Mouse (Mus musculus) kidney, adult 8-10 months (tissue): ENCODE data around the gene Klhl12.

Experiments
- DNase-seq, 2 experiments: peaks; one replicate each; pipeline ENCODE4 v3.0.0; 2022

Klhl12 gene

DNA sequence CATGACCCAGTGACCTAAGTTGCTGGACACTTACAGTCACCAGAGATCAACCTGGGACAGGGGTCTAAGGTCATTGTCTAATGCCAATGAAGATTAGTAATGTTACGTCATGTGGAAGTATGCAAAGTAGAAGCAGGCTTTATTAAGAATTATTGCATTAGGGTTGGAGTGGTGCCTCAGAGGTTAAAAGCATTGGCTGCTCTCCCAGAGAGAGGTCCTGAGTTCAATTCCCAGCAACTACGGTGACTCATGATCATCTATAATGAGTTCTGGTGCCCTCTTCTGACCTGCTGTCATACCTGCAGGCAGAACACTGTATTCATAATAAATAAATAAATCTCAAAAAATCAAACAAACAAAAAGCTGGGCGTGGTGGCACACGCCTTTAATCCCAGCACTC is 5.1 kb upstream of the Klhl12 start:
- DNase-seq = no peak

DNA sequence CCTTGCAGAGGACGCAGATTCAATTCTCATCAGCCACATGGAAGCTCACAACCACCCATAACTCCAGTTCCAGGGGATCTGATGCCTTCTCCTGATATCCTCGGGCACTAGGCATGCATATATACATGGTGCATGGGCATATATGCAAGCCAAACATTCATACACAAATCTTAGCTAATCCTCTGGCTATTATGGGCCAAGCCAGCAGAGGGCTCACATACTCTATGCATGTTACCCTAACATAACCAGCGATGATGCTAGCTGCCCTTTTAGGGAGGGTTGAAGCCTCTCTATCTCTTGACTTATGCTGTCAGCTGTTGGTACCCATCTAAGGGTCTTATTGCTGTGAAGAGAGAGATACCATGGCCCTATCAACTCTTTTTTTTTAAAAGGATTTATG is 4.3 kb upstream of the Klhl12 start:
- peak in 1 of 2 experiments; percentile 61 for DNase-seq

DNA sequence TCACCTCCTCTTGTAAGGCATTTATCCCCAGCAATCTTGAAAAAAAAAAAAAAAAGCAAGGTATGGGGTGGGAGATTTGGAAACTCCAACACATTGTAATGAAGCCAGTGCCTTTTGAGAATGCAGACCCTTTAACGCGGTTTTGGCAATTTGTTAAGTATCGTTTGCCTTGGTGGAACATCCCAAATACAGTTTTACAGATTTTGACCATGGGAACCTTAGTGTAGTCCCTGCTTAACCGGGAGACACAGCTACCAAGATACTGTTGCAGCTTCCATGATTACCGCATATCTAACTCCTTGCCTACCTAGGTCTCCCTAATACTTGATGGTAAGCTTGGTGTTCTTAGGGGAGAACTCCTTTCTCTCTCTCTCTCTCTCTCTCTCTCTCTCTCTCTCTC is 729 bp downstream of the Klhl12 start:
- DNase-seq = no peak

- DNase-seq = no peak
These were observed 2.9 kb downstream of the Klhl12 start for GRCm38 (mm10) chr1:134458139-134458727.

GRCm38 (mm10) chr1:134460294-134461284 is 5.3 kb downstream of the Klhl12 start:
- no peak for DNase-seq

GRCm38 (mm10) chr1:134484623-134485022 is 29.3 kb downstream of the Klhl12 start:
- DNase-seq = no peak

GRCm38 (mm10) chr1:134490903-134491801 is 35.8 kb downstream of the Klhl12 start:
- DNase-seq = no peak

DNA sequence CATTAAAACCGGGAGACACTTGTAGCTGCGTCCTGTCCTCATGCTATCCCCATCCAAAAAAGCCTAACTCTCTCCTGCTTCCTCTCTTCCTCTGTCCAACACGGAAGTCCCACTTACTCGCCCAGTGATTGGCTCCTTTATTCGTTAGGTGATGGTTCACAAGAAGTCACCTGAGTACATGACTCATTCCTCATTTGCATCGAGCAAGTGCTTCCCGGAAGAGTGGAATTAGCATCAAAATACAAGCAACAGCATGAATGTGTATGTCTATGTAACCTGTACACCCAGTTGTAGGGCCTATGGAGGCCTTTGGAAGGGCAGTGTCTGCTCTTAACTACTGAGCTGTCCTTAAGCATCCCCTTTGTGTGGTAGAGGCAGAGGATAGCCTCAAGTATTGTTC is 36.9 kb downstream of the Klhl12 start:
- no peak for DNase-seq

DNA sequence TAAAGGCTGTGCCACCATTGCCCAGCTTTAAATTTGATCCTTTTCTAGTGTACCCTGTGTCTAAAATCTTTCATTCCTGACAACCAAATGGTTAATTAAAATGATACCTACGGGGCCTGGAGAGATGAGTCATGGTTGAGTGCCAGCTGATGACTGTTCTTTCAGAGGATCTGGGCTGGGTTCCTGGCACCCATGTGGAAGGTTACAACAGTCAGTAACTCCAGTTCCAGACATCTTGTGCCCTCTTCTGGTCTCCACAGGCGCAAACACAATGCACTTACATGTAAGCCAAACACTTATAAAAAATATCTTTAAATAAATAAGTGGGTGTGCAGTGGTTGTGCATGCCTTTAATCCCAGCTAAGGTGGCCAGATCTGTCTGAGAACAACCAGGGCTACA is 38.2 kb downstream of the Klhl12 start:
- no peak for DNase-seq

DNA sequence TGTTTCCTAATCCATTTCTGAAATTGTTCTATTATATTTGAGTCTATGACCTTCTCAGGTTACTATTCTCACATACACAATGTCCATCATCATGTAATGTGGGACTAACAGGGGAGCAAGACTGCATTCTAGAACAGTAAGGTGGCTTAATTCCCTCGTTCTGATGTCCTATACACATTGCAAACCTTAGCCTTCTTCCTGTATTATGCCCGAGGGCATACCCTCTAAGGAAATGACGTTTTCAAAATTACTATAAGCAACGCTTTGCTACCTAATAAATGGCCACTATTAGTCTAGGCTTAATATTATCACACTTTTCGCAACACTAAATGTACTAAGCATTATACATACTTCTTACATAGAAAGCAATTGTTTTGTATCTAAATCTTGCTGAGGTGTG is 38.6 kb downstream of the Klhl12 start:
- DNase-seq = no peak

- DNase-seq = peak; percentile 99
These were observed 39.3 kb downstream of the Klhl12 start, which contains the start of gene Rabif for GRCm38 (mm10) chr1:134494428-134495215. Gene Rabif (plus strand): TSS chr1:134494648.

DNA sequence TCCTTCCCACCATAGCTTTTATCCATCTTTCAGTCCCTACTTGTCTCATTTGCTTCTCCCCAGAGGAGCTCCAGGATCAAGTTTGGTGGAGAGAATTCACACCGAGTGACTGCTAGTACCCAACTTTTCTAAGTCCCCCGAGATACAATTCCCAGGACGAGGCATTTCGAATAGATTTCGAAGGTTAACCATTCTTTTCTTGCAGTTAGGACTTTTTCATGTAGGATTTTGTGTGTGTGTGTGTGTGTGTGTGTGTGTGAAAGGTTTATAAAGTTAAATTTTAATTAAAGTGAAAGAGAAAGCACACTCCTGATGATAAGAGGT is 39.8 kb downstream of the Klhl12 start:
- DNase-seq = no peak

GRCm38 (mm10) chr1:134495991-134496390 is 40.7 kb downstream of the Klhl12 start:
- DNase-seq = peak; percentile 57 to 69

GRCm38 (mm10) chr1:134500916-134501315 is 45.6 kb downstream of the Klhl12 start:
- DNase-seq = no peak

DNA sequence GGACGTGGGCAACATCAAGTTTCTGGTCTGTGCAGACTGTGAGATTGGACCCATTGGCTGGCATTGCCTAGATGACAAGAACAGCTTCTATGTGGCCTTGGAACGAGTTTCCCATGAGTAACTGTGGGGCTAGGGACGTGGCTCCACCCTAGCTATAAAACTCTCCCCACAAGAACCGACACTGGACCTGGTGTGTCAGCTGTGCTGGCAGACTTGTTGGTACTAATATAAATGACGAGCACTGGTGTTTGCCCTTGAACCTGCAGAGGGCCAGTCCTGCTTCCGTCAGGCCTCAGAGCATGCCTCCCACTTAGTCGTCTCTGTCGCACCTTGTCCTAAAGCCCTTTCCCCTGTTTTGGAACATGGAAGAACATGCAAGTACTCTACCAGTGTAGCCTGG is 50.9 kb downstream of the Klhl12 start:
- no peak for DNase-seq

GRCm38 (mm10) chr1:134510018-134510417 is 54.7 kb downstream of the Klhl12 start:
- DNase-seq = no peak

DNA sequence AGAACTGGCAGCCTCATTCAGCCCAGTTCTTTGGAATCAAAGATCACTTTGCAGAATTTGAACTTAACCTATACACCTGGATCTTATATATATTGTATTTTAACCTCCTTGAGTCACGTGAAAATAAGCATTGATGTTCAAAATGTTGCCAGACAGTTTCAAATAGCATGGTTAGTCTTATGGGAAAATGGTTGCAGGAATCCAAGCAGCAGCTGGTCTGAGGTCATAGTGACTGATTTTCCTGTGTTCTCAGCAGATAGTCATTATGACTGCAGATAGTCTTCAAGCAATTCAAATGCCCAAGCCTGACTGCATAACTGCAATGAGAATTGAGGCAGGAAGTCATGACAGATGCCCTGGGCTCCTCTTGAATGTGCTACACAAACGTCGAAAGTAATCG is 56.9 kb downstream of the Klhl12 start:
- DNase-seq = no peak

- DNase-seq = no peak
These were observed 57.3 kb downstream of the Klhl12 start for GRCm38 (mm10) chr1:134512584-134512983.

DNA sequence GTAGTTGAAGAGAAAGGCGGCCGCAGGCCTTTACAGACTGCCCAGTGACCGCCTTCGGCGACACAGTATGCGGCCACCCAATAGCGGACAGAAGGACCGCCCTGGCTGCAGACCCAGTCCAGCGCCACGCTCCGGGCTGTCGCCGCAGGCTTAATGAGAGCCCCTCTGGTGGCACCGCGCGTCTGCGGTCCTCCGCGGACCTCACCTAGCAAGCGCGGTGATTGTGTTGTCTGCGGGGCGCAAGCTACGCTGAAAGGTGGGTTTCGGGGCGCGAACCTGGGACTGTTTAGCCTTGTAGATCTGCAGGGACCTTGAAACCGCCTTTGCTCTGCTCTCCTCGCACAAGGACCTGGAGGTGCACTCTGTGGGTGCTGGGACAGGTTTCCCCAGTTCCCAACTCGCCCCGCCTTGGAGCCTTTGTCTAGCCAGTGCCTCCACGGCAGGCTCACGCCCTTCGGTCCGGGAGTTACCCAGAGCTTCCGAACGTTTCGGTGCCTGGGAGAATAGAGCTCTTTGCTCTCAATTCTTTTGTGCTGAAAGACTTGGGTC is 58.1 kb downstream of the Klhl12 start:
- no peak for DNase-seq

DNA sequence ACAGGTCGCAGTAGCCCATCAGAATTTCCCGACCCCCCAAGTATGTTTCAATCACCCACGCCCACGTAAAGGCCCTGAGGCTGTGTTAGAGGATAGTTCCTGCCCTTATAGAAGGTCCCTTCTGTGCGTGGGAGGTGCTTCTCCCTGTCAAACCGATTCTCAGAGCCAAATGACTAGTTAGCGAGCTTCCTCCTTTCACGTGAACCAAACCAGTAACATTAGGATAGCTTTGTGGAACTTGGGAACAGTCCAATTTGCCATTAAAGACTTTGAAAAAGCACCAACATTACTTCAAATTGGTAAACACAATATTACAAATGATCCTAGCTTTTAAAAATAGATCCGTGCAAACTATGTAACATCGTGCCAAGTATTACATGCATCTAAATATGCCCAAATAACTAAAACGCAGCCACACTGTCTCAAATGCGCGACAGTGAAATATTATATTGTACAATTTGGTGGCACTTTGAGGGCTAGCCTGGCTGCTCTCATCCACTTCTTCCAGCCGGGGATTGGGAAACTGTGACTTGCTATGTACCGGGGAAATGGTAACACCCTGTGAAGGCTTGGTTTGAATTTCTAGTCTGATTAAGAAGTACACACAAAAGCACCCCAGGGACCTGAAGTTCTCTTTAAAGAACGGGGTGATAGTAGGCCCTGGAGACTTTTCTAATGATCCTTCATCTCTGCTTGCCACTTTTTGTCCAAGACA is 58.7 kb downstream of the Klhl12 start:
- DNase-seq = no peak

DNA sequence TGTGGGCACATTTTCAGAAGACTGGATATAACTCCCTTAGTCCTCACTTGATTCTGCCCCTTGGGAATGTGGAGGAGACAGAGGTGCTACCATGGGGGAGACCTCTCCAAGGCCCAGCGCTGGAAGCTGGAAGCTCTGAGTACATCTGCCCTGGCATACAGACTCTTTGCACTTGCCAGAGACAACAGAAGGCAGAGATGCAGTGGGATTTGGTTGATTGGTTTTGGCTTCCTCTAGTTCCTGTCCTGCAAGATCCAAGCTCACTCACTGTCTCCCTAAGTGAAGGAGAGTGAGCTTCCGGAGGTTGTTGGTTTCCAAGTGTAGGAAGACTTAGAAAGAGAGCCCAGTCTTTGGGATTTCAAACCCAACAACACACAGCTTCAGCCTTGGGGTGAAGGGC is 60.6 kb downstream of the Klhl12 start:
- DNase-seq = no peak
